Mouse (Mus musculus): ENCODE data around the gene Nthl1. TPM values are rescaled to one million over a fixed set of nuclear protein-coding genes. Genes with fewer than 3 reads are reported as not detected.

Gene Nthl1
- 1 to 10 TPM; 2.6 to 3.1 TPM for total RNA-seq (2021)
- long read RNA-seq, experiment 1, partial matches to known transcripts: 0 of 4 reads
- long read RNA-seq, experiment 1, other reads (novel, unspliced or antisense): 2 of 4 reads
- long read RNA-seq, experiment 2, partial matches to known transcripts: 0 of 2 reads
- long read RNA-seq, experiment 2, other reads (novel, unspliced or antisense): 0 of 2 reads

- peak; percentile 91 to 92 for DNase-seq
Observed at GRCm38 (mm10) chr17:24632167-24632812, at the start of gene Nthl1, which contains the start of gene Tsc2. TSS of gene Nthl1 (plus strand) at chr17:24632680. TSS of gene Tsc2 (minus strand) at chr17:24632630.

DNA sequence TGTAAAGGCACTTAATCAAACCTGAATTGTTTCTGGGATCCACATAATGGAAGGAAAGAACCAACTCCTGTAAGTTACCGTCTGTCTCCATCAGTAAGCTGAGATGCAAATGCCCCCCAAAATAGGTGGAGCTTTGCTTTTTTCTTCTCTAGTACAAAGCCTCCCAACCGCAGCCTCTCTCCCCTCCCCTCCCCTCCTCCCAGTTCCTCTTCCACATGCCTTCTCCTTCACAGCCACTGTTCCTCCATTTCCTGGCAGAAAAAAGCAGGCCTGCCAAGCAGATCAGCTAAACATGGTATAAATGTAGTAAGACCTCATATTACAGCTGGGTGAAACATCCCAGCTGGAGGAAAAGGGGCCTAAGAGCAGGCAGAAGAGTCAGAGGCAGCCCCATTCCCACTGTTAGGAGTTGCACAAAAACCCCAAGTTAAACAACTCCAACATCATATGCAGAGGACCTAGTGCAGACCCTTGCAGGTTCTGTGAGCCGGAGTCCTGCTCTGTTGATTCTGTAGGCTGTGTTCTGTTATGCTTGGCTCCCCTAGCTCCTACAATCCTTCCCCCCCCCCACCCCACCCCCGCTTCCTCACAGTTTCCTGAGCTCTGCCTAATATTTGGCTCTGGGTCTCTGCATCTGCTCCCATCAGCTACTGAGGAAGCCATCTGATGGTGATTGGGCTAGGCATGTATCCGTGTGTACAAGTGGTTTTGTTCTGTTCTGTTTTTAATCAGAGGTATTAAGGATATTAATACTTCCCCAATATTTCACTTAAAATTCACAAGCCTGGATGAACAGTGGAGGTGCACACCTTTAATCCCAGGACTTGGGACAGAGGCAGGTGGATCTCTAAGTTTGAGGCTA is 48.6 kb upstream of the Nthl1 start:
- DNase-seq: peak; percentile 30 to 50

GRCm38 (mm10) chr17:24584520-24584919 is 48.0 kb upstream of the Nthl1 start:
- DNase-seq: no peak

GRCm38 (mm10) chr17:24586532-24586931 is 45.9 kb upstream of the Nthl1 start:
- no peak for DNase-seq

DNA sequence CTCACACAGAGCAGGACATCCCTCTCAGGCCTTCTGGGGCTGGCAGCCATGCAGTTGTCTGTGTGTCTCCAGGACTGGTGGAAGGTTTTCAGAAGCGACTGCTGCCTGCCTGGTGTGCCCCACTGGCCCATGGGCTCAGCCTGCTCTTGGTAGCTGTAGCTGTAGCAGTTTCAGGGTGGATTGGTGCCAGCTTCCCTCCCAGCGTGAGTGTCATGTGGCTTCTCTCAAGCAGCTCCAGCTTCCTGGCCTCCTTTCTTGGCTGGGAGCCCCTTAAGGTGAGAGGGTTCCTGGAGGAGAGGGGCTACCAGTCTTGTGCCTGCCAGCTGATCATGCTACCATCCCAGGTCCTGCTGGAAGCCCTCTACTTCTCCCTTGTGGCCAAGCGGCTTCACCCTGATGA is 41.5 kb upstream of the Nthl1 start:
- peak; percentile 47 to 61 for DNase-seq

DNA sequence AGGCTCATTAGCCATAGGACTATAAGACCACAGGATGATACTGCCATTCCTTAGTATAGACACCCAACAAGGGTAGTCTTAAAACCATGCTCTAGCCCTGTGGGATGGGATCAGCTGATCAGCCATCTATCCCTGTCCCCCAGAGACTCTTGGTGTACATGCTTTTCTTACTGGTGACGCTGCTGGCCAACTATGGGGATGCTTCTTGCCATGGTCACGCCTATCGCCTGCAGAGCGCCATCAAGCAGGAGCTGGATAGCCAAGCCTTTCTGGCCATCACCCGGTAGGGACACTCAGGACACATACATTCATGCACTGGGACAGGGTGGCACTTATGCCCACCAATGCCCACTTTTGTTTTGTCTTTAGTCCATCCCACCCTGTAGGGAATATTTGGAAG is 40.8 kb upstream of the Nthl1 start:
- no peak for DNase-seq

GRCm38 (mm10) chr17:24593248-24593647 is 39.2 kb upstream of the Nthl1 start:
- no peak for DNase-seq

DNA sequence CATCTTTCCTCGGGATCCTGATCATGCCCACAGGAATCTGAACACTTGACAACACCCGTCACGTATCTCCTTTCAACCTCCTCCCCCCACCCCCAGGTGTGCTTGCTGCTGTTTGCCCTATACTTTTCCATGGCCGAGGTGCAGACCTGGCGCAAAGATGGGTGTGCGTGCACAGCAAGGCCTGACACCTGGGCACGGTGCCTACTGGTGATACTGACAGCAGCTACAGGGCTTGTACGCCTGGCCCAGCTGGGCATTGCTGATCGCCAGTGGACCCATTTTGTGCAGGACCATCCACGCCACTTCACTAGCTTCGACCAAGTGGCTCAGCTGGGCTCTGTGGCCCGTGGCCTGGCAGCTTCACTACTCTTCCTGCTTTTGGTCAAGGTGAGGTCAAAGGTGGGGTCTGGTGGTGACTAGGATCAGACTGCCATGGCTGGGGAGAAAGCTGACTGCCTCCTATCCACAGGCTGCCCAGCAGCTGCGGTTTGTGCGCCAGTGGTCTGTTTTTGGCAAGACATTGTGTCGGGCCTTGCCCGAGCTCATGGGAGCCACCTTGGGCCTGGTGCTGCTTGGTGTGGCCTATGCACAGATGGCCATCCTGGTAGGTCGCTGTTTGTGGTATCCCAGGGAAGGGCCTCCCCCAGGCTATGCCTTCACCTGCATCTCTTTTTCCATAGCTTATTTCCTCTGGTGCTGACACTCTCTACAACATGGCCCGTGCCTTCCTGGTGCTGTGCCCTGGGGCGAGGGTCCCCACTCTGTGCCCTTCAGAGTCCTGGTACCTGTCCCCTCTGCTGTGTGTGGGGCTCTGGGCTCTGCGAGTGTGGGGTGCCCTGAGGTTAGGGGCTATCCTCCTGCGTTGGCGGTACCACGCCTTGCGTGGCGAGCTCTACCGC is 38.2 kb upstream of the Nthl1 start:
- no peak for DNase-seq

DNA sequence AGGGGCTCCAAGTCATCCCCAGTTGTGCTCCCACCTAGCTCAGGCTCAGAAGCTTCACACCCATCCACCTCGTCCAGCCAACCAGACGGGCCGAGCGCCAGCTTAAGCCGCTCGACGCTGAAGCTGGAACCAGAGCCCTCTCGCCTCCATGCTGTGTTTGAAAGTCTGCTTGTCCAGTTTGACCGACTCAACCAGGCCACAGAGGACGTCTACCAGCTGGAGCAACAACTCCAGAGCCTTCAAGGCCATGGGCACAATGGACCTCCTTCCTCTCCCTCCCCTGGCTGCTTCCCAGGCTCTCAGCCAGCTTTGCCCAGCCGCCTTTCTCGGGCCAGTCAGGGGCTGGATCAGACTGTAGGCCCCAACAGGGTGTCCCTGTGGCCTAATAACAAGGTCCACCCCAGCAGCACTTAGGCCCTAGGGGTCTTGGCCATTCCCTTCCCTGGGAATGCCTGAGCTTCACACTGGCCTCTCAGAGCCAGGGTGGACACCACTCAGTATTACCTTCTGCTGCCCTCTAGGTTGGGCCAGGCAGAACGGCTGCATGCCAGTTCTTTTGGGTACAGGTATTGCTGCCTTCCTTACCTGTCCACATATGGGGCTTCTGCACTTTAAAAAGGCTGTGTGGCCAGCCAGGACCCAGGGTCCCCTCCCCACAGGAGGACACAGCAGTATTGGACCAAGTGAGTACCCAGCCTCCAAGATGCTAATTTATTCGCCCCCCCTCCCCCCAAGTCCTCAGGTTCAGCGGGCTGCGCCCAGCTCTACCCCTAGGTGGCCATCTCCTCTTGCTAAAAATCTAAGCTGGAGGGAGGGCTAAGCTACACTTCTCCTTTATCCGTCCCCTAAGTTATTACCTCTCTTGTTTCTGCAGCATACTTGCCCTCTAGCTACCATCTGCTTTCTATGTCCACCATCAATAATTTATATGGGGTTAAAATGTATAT is 37.1 kb upstream of the Nthl1 start:
- DNase-seq: no peak

DNA sequence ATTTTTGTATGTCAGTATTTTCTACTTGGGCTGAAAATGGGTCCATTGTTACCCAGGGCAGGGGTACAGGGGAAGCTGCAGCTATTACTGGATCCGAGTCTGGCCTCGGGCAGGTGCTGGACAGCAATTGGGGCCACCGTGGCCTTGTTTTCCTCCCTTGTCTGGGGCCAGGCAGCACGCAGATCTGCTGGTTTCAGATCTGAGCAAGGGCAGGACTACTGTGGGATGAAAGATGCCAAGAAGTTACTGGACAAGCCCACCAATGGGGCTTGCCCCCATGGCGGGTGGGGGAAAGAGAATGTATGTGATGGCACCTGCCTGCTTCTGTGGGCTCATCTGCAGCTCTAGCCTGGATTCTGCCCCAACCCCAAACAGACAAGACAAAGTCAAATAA is 36.4 kb upstream of the Nthl1 start:
- DNase-seq: no peak

GRCm38 (mm10) chr17:24596471-24597183 is 35.9 kb upstream of the Nthl1 start:
- no peak for DNase-seq

- DNase-seq: no peak
Observed at GRCm38 (mm10) chr17:24597989-24598388, 34.5 kb upstream of the Nthl1 start.

GRCm38 (mm10) chr17:24600502-24600901 is 32.0 kb upstream of the Nthl1 start:
- no peak for DNase-seq

- no peak for DNase-seq
Observed at GRCm38 (mm10) chr17:24603961-24604360, 28.5 kb upstream of the Nthl1 start.

DNA sequence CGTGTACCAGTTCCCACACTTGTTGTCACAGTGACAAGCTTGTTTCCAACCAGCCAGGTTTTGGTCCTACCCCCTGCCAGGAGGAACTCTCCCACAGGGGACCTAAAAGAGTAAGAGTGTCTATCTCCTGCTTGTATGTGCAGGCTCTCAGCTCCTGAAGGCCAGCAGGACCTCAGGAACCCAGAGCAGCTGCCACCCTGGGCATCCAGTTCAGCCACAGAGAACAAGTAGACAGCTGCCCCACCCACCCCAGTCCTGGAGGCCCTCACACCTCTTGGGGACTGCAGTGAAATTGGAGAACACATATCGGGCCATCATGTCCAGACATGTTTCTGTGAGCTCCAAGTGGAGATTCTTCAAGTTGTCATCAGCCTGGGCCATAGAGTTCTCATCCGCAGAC is 27.9 kb upstream of the Nthl1 start:
- no peak for DNase-seq

- no peak for DNase-seq
Observed at GRCm38 (mm10) chr17:24608370-24608769, 24.1 kb upstream of the Nthl1 start.

DNA sequence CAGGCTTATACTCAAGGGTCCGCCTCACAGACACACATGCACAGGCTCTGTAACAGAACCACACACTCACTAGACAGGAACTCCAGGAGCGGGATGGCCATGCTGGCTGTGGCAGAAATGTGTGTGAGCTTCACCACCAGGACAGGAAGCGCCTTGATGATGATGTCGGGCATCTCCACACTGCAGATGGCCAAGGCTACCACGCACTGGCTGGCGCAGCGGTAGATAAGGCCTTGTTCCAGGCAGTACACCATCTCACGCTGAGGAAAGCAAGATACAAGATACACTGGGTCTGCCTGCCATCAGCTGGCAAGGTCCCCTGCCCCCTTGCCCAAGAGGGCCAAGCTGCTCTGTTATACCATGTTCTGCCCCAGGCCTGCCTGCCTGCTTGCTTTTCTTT is 23.6 kb upstream of the Nthl1 start:
- DNase-seq: no peak

GRCm38 (mm10) chr17:24610711-24611110 is 21.8 kb upstream of the Nthl1 start:
- no peak for DNase-seq

GRCm38 (mm10) chr17:24617561-24618194 is 14.8 kb upstream of the Nthl1 start:
- DNase-seq: no peak

- DNase-seq: no peak
Observed at GRCm38 (mm10) chr17:24625472-24625871, 7.0 kb upstream of the Nthl1 start.
